Comparison of ENCODE assay signal across 18 mouse cellular contexts in genomic region chr9:115545178-115545577, GRCm38 (mm10).
"Had no signal": no experiment of that assay in that cellular context is flagged by ENCODE, and none has a peak within 500 bp of the region (broad histone marks: within the 10 kb centered on the region; RNA-seq: fewer than 3 reads in every experiment).

No protein-coding gene starts in this region.

- DNase-seq: lung, adult 18-20 months; lung, embryonic 14.5 days; lung, postnatal 14 days; midbrain, embryonic 14.5 days; retina, postnatal 1 day; right cerebral cortex, adult 18-20 months; right cerebral cortex, postnatal 25 days; right cerebral cortex, postnatal 4 days; spleen, adult 18-20 months; thymus, adult 18-20 months; thymus, postnatal 14 days; thymus, postnatal 36 days had no signal

- H3K9ac ChIP-seq: lung, embryonic 14.5 days; midbrain, embryonic 12.5 days; neural tube, embryonic 13.5 days; neural tube, embryonic 15.5 days had no signal

- H3K27me3 ChIP-seq: midbrain, embryonic 12.5 days; neural tube, embryonic 13.5 days; neural tube, embryonic 15.5 days had no signal

- ATAC-seq: midbrain, embryonic 16.5 days had no signal

- H3K4me3 ChIP-seq: midbrain, embryonic 10.5 days; midbrain, embryonic 12.5 days; myocyte; neural tube, embryonic 13.5 days; neural tube, embryonic 15.5 days had no signal

- H3K4me2 ChIP-seq: lung, embryonic 14.5 days; midbrain, embryonic 12.5 days; neural tube, embryonic 13.5 days; neural tube, embryonic 15.5 days had no signal

- H3K27ac ChIP-seq: midbrain, embryonic 10.5 days; midbrain, embryonic 12.5 days; neural tube, embryonic 13.5 days; neural tube, embryonic 15.5 days had no signal

- H3K9me3 ChIP-seq: midbrain, embryonic 12.5 days; neural tube, embryonic 13.5 days; neural tube, embryonic 15.5 days had no signal

- H3K36me3 ChIP-seq: midbrain, embryonic 10.5 days; midbrain, embryonic 12.5 days; neural tube, embryonic 13.5 days; neural tube, embryonic 15.5 days had no signal
